Mouse (Mus musculus): ENCODE data around the gene Xcr1.
A peak's percentile ranks its signal among the peaks of the same experiment; 100 is the strongest.

Gene Xcr1

DNA sequence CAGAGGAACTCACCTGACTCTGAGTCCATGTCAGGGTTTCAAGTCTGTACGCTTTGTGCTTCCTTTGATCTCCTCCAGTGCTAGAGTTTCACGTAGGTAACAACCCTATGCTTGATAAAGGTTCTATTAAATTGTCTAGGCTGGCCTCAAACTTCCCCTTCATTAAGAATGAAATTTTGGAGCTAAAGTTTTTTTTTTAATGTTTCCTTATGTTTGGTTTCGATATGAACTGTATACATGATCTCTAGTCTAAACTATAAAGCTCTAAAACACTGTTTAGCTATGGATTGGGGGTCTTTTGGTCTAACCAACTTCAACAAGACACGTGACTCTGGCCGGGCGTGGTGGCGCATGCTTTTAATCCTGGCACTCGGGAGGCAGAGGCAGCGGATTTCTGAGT, at the start of gene Xcr1:
Gene Xcr1, minus strand, starts transcription at position 101 of the 400 bp plus-strand sequence.
- DNase-seq (ENCODE audit: low spot score), result no peak

DNA sequence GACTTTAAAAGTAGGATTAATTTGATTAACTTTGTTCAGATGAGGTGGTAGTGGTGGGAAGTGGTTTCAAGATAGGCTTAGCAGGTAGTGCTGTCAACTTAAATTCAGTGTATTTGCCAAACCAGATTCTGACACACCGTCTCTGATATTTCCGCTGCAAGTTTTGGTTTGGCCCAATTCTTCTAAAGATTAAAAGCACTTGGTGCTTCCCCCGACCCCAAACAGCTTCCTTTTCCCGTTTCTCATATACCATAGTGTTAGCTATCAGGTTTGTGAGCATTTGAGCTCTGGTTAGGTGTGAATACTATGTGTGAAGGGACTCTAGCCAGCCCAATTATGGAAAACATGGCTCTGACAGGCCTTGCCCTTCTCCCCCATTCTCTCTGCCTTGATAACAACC, 10.2 kb upstream of the Xcr1 start:
- no peak for DNase-seq (ENCODE audit: low spot score)

DNA sequence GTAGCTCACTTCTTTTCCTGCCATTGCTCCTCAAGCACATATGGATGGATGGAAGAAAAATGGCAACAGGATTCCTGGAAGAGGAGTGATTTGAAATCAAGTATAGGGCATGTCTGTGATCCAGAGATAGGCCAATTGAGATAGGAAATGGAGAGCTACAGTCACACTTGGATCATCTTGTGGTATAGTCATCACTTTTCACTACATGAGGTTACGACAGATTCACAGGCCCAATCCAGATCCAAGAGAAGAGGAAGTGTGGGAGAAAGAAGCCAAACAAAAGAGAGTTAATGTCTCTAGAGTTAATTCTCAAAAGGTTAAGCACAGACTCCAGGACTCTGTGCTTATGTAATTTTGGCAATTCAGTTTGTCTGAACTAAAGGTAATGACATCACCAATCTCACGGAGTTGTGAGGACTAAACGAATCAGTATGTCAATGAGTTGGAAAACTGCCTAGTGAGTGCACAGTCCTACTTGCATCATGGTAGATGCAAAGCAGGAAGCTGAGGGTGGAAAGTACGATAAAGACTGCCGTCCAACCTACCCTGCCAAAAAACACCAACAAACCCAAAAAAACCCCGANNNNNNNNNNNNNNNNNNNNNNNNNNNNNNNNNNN, 7.4 kb upstream of the Xcr1 start:
- no peak for DNase-seq (ENCODE audit: low spot score)

- DNase-seq (ENCODE audit: low spot score), result no peak
Measured at GRCm38 (mm10) chr9:123863641-123864040, 1.8 kb upstream of the Xcr1 start.

GRCm38 (mm10) chr9:123862895-123863616, 1.2 kb upstream of the Xcr1 start:
- no peak for DNase-seq (ENCODE audit: low spot score)

DNA sequence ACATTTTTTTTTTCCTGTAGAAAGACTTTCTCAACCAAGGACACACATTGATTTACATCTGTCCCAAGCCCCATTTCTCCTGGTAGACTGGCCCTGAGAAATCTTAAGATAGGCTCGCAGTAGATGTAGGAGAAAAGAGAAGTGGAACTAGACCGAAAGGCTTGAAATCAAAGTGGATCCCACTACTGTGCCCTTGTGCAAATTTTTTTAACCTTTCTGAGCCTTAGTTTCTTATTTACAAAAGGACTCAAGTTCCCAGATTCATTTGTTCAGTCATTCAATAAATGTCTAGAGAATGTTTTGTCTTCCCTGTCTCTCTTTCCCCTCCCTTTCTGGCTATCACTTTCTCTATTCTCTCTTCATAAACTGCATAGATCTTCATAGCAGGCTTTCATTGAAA, 5.0 kb downstream of the Xcr1 start:
- DNase-seq (ENCODE audit: low spot score), result no peak

DNA sequence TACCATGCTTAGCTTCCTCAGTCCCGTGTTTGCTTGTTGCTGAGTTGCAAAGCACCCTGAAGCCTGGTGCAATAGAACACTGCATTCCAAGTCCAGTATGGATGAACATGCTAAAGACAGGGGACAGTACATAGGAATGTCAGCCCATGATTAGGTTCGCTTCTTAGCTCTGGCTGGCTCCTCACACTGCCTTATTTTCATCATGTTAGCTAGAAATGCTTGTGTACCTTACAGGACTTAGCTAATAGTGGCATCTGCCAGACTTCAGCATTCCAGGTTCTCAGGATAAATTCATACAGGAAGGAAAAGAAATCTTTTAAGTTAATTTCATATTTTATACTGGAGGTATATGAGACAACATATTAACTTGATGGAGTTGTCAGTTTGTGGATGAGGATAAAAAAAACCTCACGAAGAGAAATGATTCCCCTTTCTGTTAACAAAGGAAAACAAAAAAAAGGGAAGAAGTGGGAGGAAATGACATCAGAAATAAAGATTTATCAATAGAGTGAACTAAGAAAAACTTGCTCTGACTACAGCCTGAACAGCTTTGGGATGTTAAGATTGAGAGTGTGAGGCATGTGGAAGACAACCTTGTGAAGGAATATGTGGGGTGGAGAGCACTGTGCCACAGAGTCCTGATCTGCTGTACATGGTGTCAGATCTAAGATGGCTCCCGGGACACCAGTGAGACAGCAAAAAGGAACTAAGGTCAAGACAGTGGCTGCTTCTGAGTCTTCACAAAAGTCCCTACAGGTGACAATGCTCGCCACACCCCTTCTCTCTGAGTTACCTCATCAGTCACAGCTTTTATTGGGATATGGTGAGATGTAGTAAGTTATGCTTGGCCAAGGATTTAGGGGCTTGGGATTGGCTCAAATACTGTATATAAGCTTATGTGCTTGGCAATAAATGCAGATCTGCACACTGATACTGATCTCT, 9.1 kb downstream of the Xcr1 start:
- no peak for DNase-seq (ENCODE audit: low spot score)

DNA sequence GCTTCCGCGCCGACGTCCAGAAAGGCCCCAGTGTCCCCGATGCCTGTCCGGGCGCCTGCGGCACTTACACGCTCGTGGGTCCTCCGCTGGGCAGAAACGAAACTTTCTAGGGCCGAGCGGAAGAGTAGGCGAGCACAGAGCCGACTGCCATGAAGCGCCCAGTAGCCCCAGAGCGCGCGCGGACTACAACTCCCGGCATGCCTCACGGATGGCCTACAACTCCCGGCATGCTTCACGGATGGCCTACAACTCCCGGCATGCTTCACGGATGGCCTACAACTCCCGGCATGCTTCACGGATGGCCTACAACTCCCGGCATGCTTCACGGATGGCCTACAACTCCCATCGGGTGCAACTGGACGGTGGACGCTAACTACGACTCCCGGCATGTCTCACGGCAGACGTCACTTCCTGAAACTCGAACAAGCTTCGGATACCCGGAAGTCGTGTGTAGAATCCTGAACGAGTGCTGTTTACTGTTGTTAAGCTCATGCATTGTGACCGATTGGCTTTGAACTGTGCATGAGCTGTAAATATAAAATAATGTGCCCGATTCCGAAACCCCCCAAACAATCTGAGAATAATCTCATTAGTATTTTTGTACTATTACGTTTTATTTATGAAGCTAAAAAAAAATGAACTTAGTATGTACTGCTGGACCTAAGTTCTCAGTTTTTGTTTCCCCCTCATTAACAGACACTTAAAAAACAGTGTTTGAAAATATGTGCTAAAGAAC, 9.9 kb downstream of the Xcr1 start, which contains the start of gene Fyco1:
Gene Fyco1, minus strand, starts transcription at position 187 of the 736 bp plus-strand sequence.
- DNase-seq (ENCODE audit: low spot score), result peak; percentile 98

DNA sequence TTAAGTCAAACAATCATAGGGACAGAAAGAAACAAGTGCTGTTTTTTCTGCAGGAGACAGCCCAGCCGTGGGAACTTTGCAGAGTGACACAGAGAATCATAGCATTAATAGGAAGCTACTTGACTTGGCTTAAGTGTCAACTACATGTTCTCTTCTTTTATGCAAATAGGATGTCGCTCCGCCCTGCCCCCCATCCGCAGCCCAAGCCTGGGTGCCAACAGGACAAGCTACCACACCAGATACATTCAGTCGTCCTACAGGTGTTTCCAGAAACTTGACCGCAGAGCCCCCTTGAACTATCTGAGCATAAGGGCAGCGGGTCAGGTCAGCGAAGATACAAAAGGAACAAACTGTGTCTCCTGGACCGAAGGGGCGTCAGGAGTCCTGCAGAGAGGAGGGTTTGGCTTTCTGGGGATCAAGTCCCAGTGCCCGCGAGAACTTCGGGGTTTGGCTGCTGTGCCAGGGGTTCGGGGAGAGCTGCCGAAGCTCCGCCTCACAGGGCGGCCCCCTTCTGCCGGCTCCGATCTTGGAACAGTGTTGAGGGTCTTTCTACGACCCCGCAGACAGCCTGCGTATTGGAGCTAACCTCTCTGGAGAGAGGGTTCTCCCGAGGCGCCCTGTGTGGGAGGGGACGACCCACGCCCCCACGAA, 10.6 kb downstream of the Xcr1 start:
- peak; percentile 25 for DNase-seq (ENCODE audit: low spot score)

GRCm38 (mm10) chr9:123850705-123851061, 11.1 kb downstream of the Xcr1 start:
- no peak for DNase-seq (ENCODE audit: low spot score)

- no peak for DNase-seq (ENCODE audit: low spot score)
Measured at GRCm38 (mm10) chr9:123849976-123850695, 11.7 kb downstream of the Xcr1 start.

- no peak for DNase-seq (ENCODE audit: low spot score)
Measured at GRCm38 (mm10) chr9:123846490-123846889, 15.3 kb downstream of the Xcr1 start.

DNA sequence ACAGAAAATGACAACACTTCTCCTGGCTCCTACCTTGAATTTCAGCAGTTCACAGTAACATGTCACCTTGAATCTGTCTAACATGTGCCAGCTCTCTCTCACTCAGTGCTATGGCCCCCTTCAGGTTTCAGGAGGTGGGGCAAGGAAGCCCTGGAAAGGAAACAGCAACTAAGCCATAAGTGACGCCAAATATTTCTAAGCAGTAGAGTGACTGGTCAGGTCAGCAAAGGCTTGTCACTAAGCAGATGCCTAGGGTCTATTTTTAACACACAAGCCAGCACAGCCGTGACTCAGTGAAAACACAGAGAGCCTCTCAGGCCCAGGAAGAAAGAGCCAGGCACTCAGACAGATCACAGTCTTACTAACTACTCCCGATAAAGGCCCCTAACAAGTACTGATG, 16.7 kb downstream of the Xcr1 start:
- no peak for DNase-seq (ENCODE audit: low spot score)

GRCm38 (mm10) chr9:123844468-123844867, 17.4 kb downstream of the Xcr1 start:
- no peak for DNase-seq (ENCODE audit: low spot score)

DNA sequence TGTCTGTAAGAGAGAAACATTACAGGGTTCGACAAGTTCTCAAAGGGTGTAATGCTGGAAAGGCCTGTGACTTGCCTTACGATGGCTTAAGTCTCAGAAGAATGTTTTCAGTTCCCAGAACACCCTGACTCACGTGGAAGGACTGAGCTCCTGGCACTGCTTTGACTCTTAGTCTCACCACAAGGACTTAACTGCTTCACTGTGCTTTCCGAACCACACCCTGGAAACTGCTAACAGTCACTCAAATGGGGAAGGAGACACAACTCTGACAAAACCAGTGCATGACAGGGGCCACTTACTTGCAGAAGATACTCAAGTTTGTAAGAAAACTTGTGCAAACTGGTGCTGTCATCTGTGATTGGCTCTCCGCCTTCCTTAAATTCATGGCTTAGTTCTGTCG, 21.6 kb downstream of the Xcr1 start:
- DNase-seq (ENCODE audit: low spot score), result no peak

GRCm38 (mm10) chr9:123835851-123836250, 26.0 kb downstream of the Xcr1 start:
- no peak for DNase-seq (ENCODE audit: low spot score)

DNA sequence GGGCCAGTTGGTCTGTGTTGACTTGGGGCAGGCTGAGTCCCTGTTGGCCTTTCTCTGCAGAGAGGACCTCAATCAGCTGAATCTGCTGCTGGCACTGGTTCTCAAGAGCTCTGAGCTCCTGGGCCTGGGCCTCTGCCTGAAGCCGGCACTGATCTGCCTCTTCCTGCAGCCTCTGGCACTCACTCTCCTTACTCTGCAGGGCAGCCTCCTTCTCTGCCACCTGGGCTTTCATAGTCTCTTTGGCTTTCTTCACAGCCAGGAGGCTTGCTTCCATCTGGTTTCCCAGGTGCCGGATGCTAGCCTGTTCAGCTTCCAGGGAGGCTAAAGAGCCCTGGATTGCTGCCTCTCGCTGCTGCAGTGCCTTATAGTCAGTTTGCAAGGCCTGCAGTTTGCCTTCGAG, 32.9 kb downstream of the Xcr1 start:
- no peak for DNase-seq (ENCODE audit: low spot score)

DNA sequence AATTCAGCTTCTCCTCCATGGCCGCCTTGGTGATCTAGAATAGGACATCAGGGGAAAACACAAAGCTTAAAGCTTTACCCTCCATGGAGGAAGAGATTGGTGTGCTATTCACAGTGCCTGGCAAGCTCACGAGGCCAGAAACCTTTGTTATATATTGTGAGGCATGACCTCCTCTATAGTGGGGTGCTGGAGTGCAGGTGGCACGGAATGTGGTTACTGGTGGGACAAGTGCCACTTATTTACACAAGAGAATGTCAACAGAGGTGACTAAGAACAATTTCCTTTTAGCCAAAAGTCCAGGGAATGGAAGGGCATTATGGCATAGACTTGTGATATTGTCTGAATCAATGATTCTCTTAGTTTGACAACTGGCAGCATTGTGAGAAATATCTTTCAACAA, 35.2 kb downstream of the Xcr1 start:
- DNase-seq (ENCODE audit: low spot score), result no peak

DNA sequence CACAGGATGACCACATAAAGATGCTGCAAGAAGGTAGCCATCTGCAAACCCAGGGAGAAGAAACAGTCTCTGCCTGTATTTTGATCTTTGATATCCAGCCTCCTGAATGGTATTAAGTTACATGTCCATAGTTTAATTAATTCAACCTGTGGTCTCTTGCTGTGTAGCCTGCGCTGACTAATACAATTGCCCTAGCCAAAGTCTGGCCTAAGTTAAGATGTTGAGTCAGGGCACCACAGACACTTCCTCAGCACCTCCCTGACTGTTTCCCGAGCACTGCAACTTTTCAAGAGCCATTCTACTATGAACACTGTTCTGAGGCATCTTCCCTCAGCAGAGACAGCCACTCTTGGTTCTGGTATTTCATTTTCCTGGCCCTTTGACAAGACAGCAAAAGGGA, 43.2 kb downstream of the Xcr1 start:
- no peak for DNase-seq (ENCODE audit: low spot score)

GRCm38 (mm10) chr9:123815996-123816395, 45.8 kb downstream of the Xcr1 start:
- DNase-seq (ENCODE audit: low spot score), result no peak

DNA sequence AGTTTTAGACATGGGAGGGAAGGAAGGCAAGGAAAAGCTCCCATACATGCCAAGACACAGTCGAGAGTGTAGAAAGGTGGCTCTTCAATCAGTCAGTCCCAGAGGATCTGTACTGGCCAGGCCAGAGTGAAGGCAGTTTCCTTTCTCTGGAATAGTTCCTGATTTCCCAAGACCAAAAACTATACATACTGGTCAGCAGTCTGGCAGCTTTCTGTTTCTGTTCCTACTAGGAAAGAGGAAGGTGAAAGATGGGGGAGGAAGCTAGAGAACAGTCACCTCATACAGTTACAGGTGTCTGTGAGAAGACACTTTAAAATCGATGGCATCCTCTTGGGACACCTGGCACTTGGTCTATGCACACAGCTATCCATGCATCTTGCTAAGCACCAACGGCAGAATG, 46.4 kb downstream of the Xcr1 start:
- DNase-seq (ENCODE audit: low spot score), result no peak

Measured in left cerebral cortex, adult 11 months (tissue).